Mouse (Mus musculus) hindlimb bud, embryonic 11.5 days (tissue): ENCODE data around the gene Adam15.

Experiments used
- DNase-seq: peaks from one replicate; pipeline ENCODE4 v3.0.0-alpha.2; 2012; ENCODE audit warnings: low read depth, low spot score; ENCODE audit errors: extremely low spot score

Adam15 gene

DNA sequence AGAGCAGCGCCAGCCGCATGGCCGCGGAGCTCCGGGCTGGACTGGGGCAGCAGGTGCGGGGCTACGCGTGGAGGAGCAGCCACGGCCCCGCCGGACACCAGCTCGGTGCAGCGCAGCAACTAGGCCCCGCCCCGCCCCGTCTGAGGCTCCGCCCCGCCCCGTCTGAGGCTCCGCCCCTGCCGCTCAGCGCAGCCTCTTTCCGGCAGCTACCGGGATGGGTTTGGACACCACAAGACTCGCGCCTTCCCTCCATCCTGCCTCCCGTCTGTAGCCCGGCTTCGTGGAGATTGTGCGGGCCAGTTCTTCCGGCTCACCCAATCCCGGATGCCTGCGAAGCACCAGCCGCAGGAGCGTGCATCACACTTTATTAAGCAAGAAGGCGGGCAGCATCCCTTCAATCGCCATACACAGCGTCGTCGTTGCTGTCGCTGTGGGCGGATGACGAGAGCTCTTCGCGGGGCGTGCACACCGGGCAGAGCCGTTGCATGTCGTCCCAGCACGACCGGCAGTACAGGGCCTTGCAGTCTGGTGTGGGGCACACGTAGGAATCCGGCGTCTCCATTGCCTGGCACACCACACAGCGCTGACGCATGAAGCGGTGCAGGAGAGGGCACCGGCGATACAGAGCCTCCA is at the start of gene Adam15:
Adam15 (minus strand) TSS at position 128 of the 633 bp plus-strand sequence.
- no peak for DNase-seq

DNA sequence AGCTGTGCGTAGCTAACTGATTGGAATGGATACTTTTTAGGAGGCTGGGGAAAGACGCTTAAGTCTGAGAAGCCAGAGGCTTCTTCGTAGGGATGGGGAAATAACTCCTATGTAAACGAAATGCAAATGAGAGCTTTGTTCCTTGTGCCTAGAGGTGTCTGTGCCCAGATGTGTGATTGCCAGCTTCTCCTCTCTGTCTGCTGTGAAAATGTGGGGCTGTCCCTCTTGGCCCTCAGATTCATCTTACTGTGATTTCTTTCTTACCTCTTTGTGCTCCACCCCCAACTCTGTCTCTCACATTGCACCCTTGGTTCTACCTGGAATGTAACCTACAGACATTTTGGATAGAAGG is 46.8 kb upstream of the Adam15 start:
- DNase-seq: no peak

- no peak for DNase-seq
These were observed 46.2 kb upstream of the Adam15 start for GRCm38 (mm10) chr3:89395806-89396653.

- DNase-seq: no peak
These were observed 45.6 kb upstream of the Adam15 start for GRCm38 (mm10) chr3:89395419-89395805.

- DNase-seq: no peak
These were observed 45.1 kb upstream of the Adam15 start for GRCm38 (mm10) chr3:89394894-89395256.

DNA sequence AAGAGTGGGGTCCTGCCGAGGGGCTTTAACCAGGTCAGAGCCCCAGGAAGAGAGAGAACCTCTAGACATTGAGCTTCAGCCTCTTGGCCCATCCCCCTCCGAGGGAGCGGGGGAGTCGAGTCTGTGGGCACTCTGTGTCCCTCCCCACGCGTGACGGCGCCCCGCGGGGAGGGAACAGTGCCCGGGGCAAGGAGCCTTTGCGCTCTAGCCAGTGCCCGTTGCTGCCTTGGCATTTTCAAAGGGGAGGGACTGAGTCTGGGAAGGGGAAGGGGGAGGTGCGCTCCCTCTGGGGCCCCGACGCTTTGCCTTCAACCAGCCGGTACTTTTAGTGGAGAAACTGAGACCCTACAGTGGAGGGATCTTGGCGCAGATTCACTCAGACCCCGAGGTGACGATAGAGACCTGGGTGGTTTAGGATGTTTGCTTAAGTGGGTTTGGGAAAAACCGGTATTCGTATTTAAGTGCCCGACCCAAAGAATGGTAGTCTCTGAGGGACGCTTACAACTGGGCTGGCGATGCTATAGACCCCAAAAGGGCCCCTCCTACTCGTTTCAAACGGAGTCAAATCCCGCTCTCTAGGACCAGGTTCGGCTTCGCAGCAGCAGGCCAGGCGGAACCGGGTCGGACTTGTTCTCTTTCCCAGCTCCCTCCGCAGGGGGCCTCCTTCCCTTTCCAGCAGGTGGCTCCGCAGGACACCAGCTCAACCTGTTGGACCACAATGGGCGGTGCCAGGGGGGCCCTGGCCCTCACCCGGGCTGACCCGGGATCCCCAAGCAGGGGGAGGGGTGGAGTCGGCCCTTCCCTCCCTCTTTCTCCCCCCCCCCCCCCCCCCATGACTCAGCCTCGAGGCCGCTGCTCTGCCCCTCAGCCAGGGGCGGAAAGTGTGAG is 44.5 kb upstream of the Adam15 start, which contains the start of gene Zbtb7b:
Zbtb7b (minus strand) TSS at position 771 of the 888 bp plus-strand sequence.
- no peak for DNase-seq

DNA sequence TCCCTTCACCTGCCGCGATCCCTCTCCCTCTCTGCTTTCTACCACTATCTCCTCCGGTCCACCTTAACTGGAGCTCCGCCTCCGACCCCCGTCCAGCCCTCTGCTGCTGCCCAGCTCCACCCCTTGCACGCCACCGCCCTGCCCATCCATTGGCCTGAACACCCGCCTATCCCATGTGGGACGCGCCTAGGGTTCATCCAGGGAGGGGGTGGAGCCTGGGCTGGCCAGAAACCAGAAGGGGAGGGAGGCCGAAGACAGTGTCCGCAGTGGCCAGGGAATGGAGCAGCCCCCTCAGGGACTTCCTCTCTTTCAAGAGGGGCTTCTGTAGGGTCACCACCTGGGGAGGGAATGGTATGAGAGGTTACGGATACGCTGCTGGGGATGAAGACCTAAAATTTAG is 43.8 kb upstream of the Adam15 start:
- DNase-seq: no peak

DNA sequence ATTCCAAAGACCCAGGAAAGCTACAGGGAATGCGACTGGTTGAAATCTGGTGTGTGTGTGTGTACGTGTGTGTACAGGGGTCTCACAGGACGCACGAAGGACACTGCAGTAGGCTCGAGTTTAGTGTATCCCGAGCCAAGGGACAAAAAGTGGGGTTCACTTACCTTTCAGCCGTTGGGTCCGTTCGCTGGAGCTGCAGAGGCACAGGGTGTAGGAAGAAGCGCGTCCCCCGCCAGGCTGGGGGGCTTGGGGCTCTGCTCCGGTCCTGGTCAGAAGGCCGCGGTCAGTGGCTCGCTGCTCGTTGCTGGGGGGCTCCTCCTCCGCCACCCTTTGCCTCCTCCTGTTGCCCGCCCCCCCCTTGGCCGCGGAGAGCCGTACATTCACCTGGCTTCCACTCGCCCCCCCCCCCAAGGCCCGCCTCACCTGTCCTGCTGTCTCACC is 43.1 kb upstream of the Adam15 start:
- DNase-seq: no peak

- DNase-seq: no peak
These were observed 42.1 kb upstream of the Adam15 start for GRCm38 (mm10) chr3:89391663-89392511.

GRCm38 (mm10) chr3:89390699-89391662 is 41.2 kb upstream of the Adam15 start:
- DNase-seq: no peak

DNA sequence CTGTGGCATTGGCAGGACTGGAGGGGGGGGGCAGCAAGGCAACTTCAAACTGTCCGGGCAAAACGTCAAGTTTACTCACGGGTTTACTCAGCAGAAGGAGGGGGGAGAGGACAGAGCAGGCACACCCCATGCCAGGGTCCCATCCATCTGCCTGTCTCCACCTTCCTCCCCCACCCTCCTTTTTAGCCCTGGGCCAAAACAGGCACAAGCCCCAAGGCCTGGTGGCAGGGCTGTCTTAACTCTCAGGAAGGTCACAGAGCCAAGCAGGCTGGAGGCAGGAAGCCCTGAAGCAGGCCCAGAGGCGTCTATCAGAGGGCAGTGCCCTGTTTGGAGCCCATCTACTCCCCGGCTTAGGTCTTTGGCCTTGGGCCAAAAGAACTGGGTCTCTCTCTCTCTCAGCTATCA is 40.3 kb upstream of the Adam15 start:
- DNase-seq: no peak

- no peak for DNase-seq
These were observed 39.3 kb upstream of the Adam15 start for GRCm38 (mm10) chr3:89388901-89389740.

DNA sequence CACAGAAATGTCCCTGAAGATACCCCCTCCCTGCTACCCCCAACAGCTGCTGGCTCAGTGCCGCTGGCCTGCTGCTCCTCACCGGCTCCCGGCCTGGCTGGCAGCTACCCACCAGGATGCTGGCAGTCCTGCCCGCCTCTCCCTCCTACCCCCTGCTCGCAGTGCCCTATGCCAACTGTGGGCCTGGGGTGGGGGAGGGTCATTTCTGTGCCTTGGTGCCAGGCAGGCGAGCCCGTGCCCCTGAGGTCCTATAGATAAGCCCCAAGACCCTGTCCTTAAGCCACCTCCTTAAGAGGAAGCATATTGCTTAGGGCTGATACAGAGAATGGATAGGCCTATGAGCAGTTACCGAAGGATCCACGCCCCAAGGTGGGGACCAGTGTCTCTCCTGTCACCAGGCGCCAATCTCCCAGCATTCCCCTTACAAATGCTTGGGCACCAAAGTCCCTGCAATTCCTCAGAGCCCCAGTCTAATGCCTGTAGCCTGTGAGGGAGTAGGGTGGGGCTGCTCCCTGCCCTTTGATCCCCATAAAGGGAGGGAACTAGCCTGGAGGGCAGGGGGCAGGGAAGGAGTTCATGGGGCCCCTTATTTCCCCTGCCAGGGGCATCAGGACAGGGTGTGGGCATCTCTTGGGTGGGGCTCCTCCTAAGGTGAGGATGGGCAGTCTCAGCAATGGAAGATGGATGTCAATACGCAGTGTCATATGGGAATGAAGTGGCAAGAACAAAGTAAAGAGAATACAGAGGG is 38.5 kb upstream of the Adam15 start:
- no peak for DNase-seq

DNA sequence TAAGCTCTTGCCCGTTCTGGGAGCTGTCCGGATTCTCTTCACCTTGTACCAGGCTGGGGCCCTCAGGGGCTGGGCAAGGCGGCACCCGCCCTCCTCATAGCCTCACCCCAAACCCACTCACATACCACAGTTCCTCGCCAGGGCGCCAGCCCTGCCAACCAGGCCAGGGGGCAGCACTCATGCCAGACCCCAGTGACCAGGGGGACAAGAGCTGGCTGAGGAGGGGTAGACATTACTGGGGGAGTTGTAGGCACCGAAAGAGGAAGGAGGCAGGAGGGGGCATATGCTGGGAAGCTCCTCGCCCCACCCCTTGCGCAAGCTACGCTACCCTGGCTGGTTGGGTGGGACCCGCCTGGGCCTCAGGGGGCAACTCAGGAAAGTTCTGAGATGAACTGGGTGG is 37.8 kb upstream of the Adam15 start:
- DNase-seq: no peak

GRCm38 (mm10) chr3:89386438-89387420 is 36.9 kb upstream of the Adam15 start:
- no peak for DNase-seq

DNA sequence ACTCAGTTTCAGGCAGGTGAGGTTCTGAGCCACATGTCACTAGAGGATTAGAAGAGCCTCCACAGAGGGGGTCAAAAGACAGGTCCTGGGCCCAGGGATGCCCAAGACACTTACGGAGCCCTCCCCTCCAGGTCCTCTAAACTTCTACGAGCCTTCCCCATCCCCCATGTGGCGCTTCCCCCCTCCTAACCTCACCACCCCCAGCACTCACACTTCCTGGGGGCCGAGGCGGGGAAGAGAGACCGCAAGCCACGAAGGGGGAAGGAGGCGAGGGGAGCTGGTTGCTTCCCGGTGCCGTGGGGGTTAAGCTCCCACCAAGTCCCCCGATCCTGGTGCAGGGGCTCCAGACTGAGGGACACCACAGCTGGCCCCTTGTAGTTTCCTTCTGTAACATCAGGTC is 35.7 kb upstream of the Adam15 start:
- no peak for DNase-seq
